Mouse (Mus musculus) olfactory bulb, adult 2 months (tissue): Measurements from ENCODE around the gene Supt4a.

ENCODE experiments used
- CTCF ChIP-seq: fragments of 200-500 bp; IDR thresholded peaks from 2 replicates; pipeline ENCODE4 v1.5.1; 2012; ENCODE audit warnings: low read depth, mild to moderate bottlenecking, low read length, moderate library complexity; ENCODE audit not compliant: insufficient read depth
- POLR2A ChIP-seq: fragments of 200-500 bp; IDR thresholded peaks from 2 replicates; pipeline ENCODE4 v1.6.1; 2012; ENCODE audit warnings: mild to moderate bottlenecking, low read depth, low read length, moderate library complexity; ENCODE audit not compliant: insufficient read depth

GRCm38 (mm10) chr11:87725515-87725914, 11.8 kb upstream of the Supt4a start:
- TF ChIP-seq CTCF: no peak
- no peak for TF ChIP-seq POLR2A
